Mouse (Mus musculus) kidney, embryonic 15.5 days (tissue): ENCODE measurements around the gene Mfsd1. TPM values are rescaled to one million over a fixed set of nuclear protein-coding genes. Genes with fewer than 3 reads are reported as not detected.

ENCODE experiments used
- ATAC-seq: fragments of 200-750 bp; cut with Nextera tagmentation; replicated peaks from 2 replicates; pipeline ENCODE4 v1.8.0; 2017; ENCODE audit warnings: moderate TSS enrichment; ENCODE audit not compliant: low FRiP score
- H3K27ac ChIP-seq: fragments of 300-500 bp; sonication (generic); 2 replicates; pipeline ENCODE4 v1.5.1; 2015; ENCODE audit warnings: mild to moderate bottlenecking, inconsistent platforms
- H3K27me3 ChIP-seq: fragments of 300-500 bp; sonication (generic); 2 replicates; pipeline ENCODE4 v1.6.1; 2015; ENCODE audit warnings: inconsistent platforms
- H3K36me3 ChIP-seq: fragments of 300-500 bp; sonication (generic); 2 replicates; pipeline ENCODE4 v1.6.1; 2015; ENCODE audit warnings: inconsistent platforms
- H3K4me1 ChIP-seq: fragments of 300-500 bp; sonication (generic); 2 replicates; pipeline ENCODE4 v1.6.1; 2015; ENCODE audit warnings: inconsistent platforms
- H3K4me2 ChIP-seq: fragments of 300-500 bp; sonication (generic); 2 replicates; pipeline ENCODE4 v1.6.1; 2015; ENCODE audit warnings: moderate library complexity, mild to moderate bottlenecking, inconsistent platforms
- H3K4me3 ChIP-seq: fragments of 300-500 bp; sonication (generic); replicated peaks from 2 replicates; pipeline ENCODE4 v1.5.1; 2015; ENCODE audit warnings: mild to moderate bottlenecking, inconsistent platforms
- H3K9ac ChIP-seq: fragments of 300-500 bp; sonication (generic); 2 replicates; pipeline ENCODE4 v1.6.1; 2015; ENCODE audit warnings: mild to moderate bottlenecking, inconsistent platforms
- H3K9me3 ChIP-seq: fragments of 300-500 bp; sonication (generic); replicated peaks from 2 replicates; pipeline ENCODE4 v1.6.1; 2016; ENCODE audit warnings: inconsistent platforms
- WGBS: fragments of 180-500 bp; shearing (Covaris S2); methylation state at CpG from one replicate; pipeline ENCODE4 v1.1.7; 2015; ENCODE audit warnings: mixed read lengths; 5-methylcytosine and 5-hydroxymethylcytosine counted together
- polyA plus RNA-seq: library from polyadenylated mRNA; unstranded; fragments of >200 nt; fragmentation: Nextera tagmentation; extraction: Ambion mirVana; gene quantifications from 2 replicates; pipeline ENCODE4 v1.2.1, GENCODE M21; 2015

The Mfsd1 gene
- 79.6 and 79.8 TPM in 2 replicates for polyA plus RNA-seq

- peak within 1 kb of the TSS; percentile 63 for H3K9ac ChIP-seq
- peaks cover 12% of the 10 kb centered on the region for H3K36me3 ChIP-seq
- peak within 1 kb of the TSS; percentile 78 for H3K4me2 ChIP-seq
- H3K4me1 ChIP-seq, result peaks cover 13% of the 10 kb centered on the region
- H3K9me3 ChIP-seq, result no peaks in the 10 kb centered on the region
- 4% methylated on average over 54 of the region's 54 CpGs for WGBS
- H3K27ac ChIP-seq, result peak within 1 kb of the TSS; percentile 59
- peak; percentile 87 for ATAC-seq
- peak within 1 kb of the TSS; percentile 80 for H3K4me3 ChIP-seq
- peaks cover 7% of the 10 kb centered on the region; the same call in 1 of the 2 replicates for H3K27me3 ChIP-seq
These were observed at the start of gene Mfsd1 for GRCm38 (mm10) chr3:67582273-67583124. TSS of gene Mfsd1 (plus strand) at chr3:67582741.

GRCm38 (mm10) chr3:67543630-67544029, 38.9 kb upstream of the Mfsd1 start:
- Histone ChIP-seq H3K9ac (no peak overlapping the region), H3K36me3 (no peaks in the 10 kb centered on the region), H3K9me3 (no peaks in the 10 kb centered on the region), H3K4me2 (no peak overlapping the region), H3K4me1 (no peaks in the 10 kb centered on the region), H3K4me3 (no peak overlapping the region), H3K27ac (no peak overlapping the region), H3K27me3 (no peaks in the 10 kb centered on the region)
- 74% methylated on average over 8 of the region's 8 CpGs for WGBS
- no peak for ATAC-seq

- no peak for ATAC-seq
- no peak overlapping the region for H3K27ac ChIP-seq
- H3K9ac ChIP-seq, result no peak overlapping the region
- H3K4me1 ChIP-seq, result no peaks in the 10 kb centered on the region
- no peak overlapping the region for H3K4me2 ChIP-seq
- no peak overlapping the region for H3K4me3 ChIP-seq
- H3K36me3 ChIP-seq, result no peaks in the 10 kb centered on the region
- no peaks in the 10 kb centered on the region for H3K27me3 ChIP-seq
- H3K9me3 ChIP-seq, result no peaks in the 10 kb centered on the region
- 61% methylated on average over 3 of the region's 3 CpGs for WGBS
These were observed 31.3 kb upstream of the Mfsd1 start for GRCm38 (mm10) chr3:67551193-67551592.

GRCm38 (mm10) chr3:67553281-67553680, 29.3 kb upstream of the Mfsd1 start:
- no peaks in the 10 kb centered on the region for H3K36me3 ChIP-seq
- no peak overlapping the region for H3K27ac ChIP-seq
- no peaks in the 10 kb centered on the region for H3K27me3 ChIP-seq
- H3K4me1 ChIP-seq, result peaks cover 8% of the 10 kb centered on the region; the same call in 1 of the 2 replicates
- no peak overlapping the region for H3K4me3 ChIP-seq
- WGBS, result 46% methylated on average over 4 of the region's 4 CpGs
- no peak overlapping the region for H3K9ac ChIP-seq
- no peaks in the 10 kb centered on the region for H3K9me3 ChIP-seq
- H3K4me2 ChIP-seq, result no peak overlapping the region
- no peak for ATAC-seq

GRCm38 (mm10) chr3:67553927-67554448, 28.6 kb upstream of the Mfsd1 start:
- 78% methylated on average over 5 of the region's 5 CpGs for WGBS
- no peaks in the 10 kb centered on the region for H3K9me3 ChIP-seq
- no peaks in the 10 kb centered on the region for H3K27me3 ChIP-seq
- H3K27ac ChIP-seq, result no peak overlapping the region
- peaks cover 8% of the 10 kb centered on the region; the same call in 1 of the 2 replicates for H3K4me1 ChIP-seq
- H3K36me3 ChIP-seq, result no peaks in the 10 kb centered on the region
- H3K9ac ChIP-seq, result no peak overlapping the region
- H3K4me3 ChIP-seq, result no peak overlapping the region
- no peak overlapping the region for H3K4me2 ChIP-seq
- no peak for ATAC-seq

GRCm38 (mm10) chr3:67555211-67555610, 27.3 kb upstream of the Mfsd1 start:
- 85% methylated on average over 5 of the region's 5 CpGs for WGBS
- Histone ChIP-seq H3K9ac (no peak overlapping the region), H3K4me1 (peaks cover 8% of the 10 kb centered on the region; the same call in 1 of the 2 replicates), H3K27me3 (no peaks in the 10 kb centered on the region), H3K9me3 (no peaks in the 10 kb centered on the region), H3K4me2 (no peak overlapping the region), H3K27ac (no peak overlapping the region), H3K36me3 (no peaks in the 10 kb centered on the region), H3K4me3 (no peak overlapping the region)
- no peak for ATAC-seq

- Histone ChIP-seq H3K9me3 (no peaks in the 10 kb centered on the region), H3K4me2 (peak overlapping the region; percentile 47), H3K9ac (no peak overlapping the region), H3K27me3 (no peaks in the 10 kb centered on the region), H3K27ac (peak overlapping the region; percentile 54; the same call in 1 of the 2 replicates), H3K4me1 (peaks cover 8% of the 10 kb centered on the region; the same call in 1 of the 2 replicates), H3K36me3 (no peaks in the 10 kb centered on the region), H3K4me3 (peak overlapping the region; percentile 11; the same call in 1 of the 2 replicates)
- ATAC-seq, result 0 out of 2 replicates have a peak, but pooled peaks have one; percentile 53
- 42% methylated on average over 14 of the region's 14 CpGs for WGBS
These were observed 25.3 kb upstream of the Mfsd1 start for GRCm38 (mm10) chr3:67557200-67557651.

GRCm38 (mm10) chr3:67557718-67558354, 24.7 kb upstream of the Mfsd1 start:
- Histone ChIP-seq H3K27ac (0 out of 2 replicates have a peak overlapping the region, but pooled peaks have one; percentile 54), H3K27me3 (no peaks in the 10 kb centered on the region), H3K9me3 (no peaks in the 10 kb centered on the region), H3K4me2 (peak overlapping the region; percentile 47), H3K36me3 (no peaks in the 10 kb centered on the region), H3K4me1 (peaks cover 8% of the 10 kb centered on the region; the same call in 1 of the 2 replicates), H3K4me3 (peak overlapping the region; percentile 11; the same call in 1 of the 2 replicates), H3K9ac (no peak overlapping the region)
- 50% methylated on average over 14 of the region's 14 CpGs for WGBS
- peak; percentile 61 for ATAC-seq

- H3K4me1 ChIP-seq, result no peaks in the 10 kb centered on the region
- H3K36me3 ChIP-seq, result no peaks in the 10 kb centered on the region
- H3K9me3 ChIP-seq, result no peaks in the 10 kb centered on the region
- no peaks in the 10 kb centered on the region for H3K27me3 ChIP-seq
- no peak overlapping the region for H3K9ac ChIP-seq
- WGBS, result 65% methylated on average over 5 of the region's 5 CpGs
- no peak for ATAC-seq
- no peak overlapping the region for H3K27ac ChIP-seq
- no peak overlapping the region for H3K4me2 ChIP-seq
- no peak overlapping the region for H3K4me3 ChIP-seq
These were observed 17.7 kb upstream of the Mfsd1 start for GRCm38 (mm10) chr3:67564731-67565357.

GRCm38 (mm10) chr3:67565540-67566227, 16.9 kb upstream of the Mfsd1 start:
- no peak overlapping the region for H3K9ac ChIP-seq

GRCm38 (mm10) chr3:67568015-67568618, 14.4 kb upstream of the Mfsd1 start:
- Histone ChIP-seq H3K27me3 (no peaks in the 10 kb centered on the region), H3K4me1 (no peaks in the 10 kb centered on the region), H3K9me3 (no peaks in the 10 kb centered on the region), H3K9ac (no peak overlapping the region), H3K4me3 (no peak overlapping the region), H3K36me3 (no peaks in the 10 kb centered on the region), H3K4me2 (peak overlapping the region; percentile 41), H3K27ac (no peak overlapping the region)
- 29% methylated on average over 17 of the region's 17 CpGs for WGBS
- ATAC-seq, result 0 out of 2 replicates have a peak, but pooled peaks have one; percentile 50

More at GRCm38 (mm10) chr3:67565540-67566227, 16.9 kb upstream of the Mfsd1 start:
- no peak overlapping the region for H3K27ac ChIP-seq
- no peak overlapping the region for H3K4me2 ChIP-seq
- WGBS, result 70% methylated on average over 8 of the region's 8 CpGs
- H3K36me3 ChIP-seq, result no peaks in the 10 kb centered on the region
- no peak for ATAC-seq
- no peak overlapping the region for H3K4me3 ChIP-seq
- H3K4me1 ChIP-seq, result no peaks in the 10 kb centered on the region
- H3K27me3 ChIP-seq, result no peaks in the 10 kb centered on the region
- H3K9me3 ChIP-seq, result no peaks in the 10 kb centered on the region
